Mouse (Mus musculus): ENCODE results near the gene Ifit3b. TPM values are rescaled to one million over a fixed set of nuclear protein-coding genes. Genes with fewer than 3 reads are reported as not detected.

The Ifit3b gene
- polyA plus RNA-seq, 1 experiment from 2014 or later, result not detected

- Histone ChIP-seq H3K27ac (no peak overlapping the region), H3K9me3 (replicated peaks) (no peaks in the 10 kb centered on the region), H3K4me2 (replicated peaks) (peak overlapping the region; percentile 50), H3K27me3 (no peaks in the 10 kb centered on the region), H3K4me3 (peak overlapping the region; percentile 29), H3K36me3 (no peaks in the 10 kb centered on the region), H3K9ac (no peak overlapping the region), H3K4me1 (no peaks in the 10 kb centered on the region)
- peak; percentile 92 for ATAC-seq (ENCODE audit: low FRiP score)
- 17% methylated on average over 13 of the region's 13 CpGs for WGBS
Observed at GRCm38 (mm10) chr19:34662067-34662507, 54.3 kb downstream of the Ifit3b start.

- Histone ChIP-seq H3K4me3 (no peak overlapping the region), H3K4me1 (no peaks in the 10 kb centered on the region), H3K4me2 (replicated peaks) (peak overlapping the region; percentile 50), H3K27ac (no peak overlapping the region), H3K9me3 (replicated peaks) (no peaks in the 10 kb centered on the region), H3K36me3 (no peaks in the 10 kb centered on the region), H3K9ac (no peak overlapping the region), H3K27me3 (no peaks in the 10 kb centered on the region)
- no peak for ATAC-seq (ENCODE audit: low FRiP score)
- 58% methylated on average over 5 of the region's 5 CpGs for WGBS
Observed at GRCm38 (mm10) chr19:34662740-34663139, 55.0 kb downstream of the Ifit3b start.

Other genes with a start within 250 kb of the Ifit3b start
- 5.5 and 6.1 TPM in 2 replicates for gene Ch25h, start 132.8 kb upstream of the Ifit3b start, polyA plus RNA-seq (2016; fragmentation: Nextera tagmentation; extraction: Ambion mirVana)
- 28.6 and 31.5 TPM in 2 replicates for gene Lipa, start 80.5 kb upstream of the Ifit3b start, polyA plus RNA-seq (2016; fragmentation: Nextera tagmentation; extraction: Ambion mirVana)
- 4.2 and 4.8 TPM in 2 replicates for gene Ifit2, start 57.3 kb upstream of the Ifit3b start, polyA plus RNA-seq (2016; fragmentation: Nextera tagmentation; extraction: Ambion mirVana)
- 0.31 and 0.63 TPM in 2 replicates for gene Ifit3, start 24.4 kb upstream of the Ifit3b start, polyA plus RNA-seq (2016; fragmentation: Nextera tagmentation; extraction: Ambion mirVana)
- 0.34 and 0.46 TPM in 2 replicates for gene Ifit1bl1, start 6.0 kb upstream of the Ifit3b start, polyA plus RNA-seq (2016; fragmentation: Nextera tagmentation; extraction: Ambion mirVana)
- gene Ifit1bl2, start 32.8 kb downstream of the Ifit3b start, polyA plus RNA-seq (2016; fragmentation: Nextera tagmentation; extraction: Ambion mirVana), result 0.15 and 0.36 TPM in 2 replicates
- gene Ifit1, start 32.9 kb downstream of the Ifit3b start, polyA plus RNA-seq (2016; fragmentation: Nextera tagmentation; extraction: Ambion mirVana), result 0.17 and 0.41 TPM in 2 replicates
- gene Slc16a12, start 139.3 kb downstream of the Ifit3b start, polyA plus RNA-seq (2016; fragmentation: Nextera tagmentation; extraction: Ambion mirVana), result 2.5 and 3.3 TPM in 2 replicates

Data from hindbrain, embryonic 12.5 days (tissue).